Mouse (Mus musculus) liver, adult 2 months (tissue): ENCODE data around the gene Cyb561d1. TPM values are rescaled to one million over a fixed set of nuclear protein-coding genes. Genes with fewer than 3 reads are reported as not detected.

Experiments used
- DNase-seq: peaks from one replicate; pipeline ENCODE4 v3.0.0-alpha.2; 2011; ENCODE audit warnings: low read depth, low spot score; ENCODE audit errors: extremely low read depth
- H3K27ac ChIP-seq: fragments of 200-500 bp; replicated peaks from 2 replicates; pipeline ENCODE4 v1.5.1; 2012; ENCODE audit warnings: low read depth, mild to moderate bottlenecking, control low read depth, inconsistent platforms, low read length; ENCODE audit not compliant: insufficient read depth
- H3K27me3 ChIP-seq: fragments of 200-500 bp; 2 replicates; pipeline ENCODE4 v1.6.1; 2012; ENCODE audit warnings: mild to moderate bottlenecking, moderate library complexity, low read length, inconsistent platforms; ENCODE audit not compliant: control insufficient read depth, insufficient read depth
- H3K36me3 ChIP-seq: fragments of 200-500 bp; 2 replicates; pipeline ENCODE4 v1.6.1; 2012; ENCODE audit warnings: low read length, inconsistent platforms; ENCODE audit not compliant: control insufficient read depth, insufficient read depth
- H3K4me1 ChIP-seq: fragments of 200-500 bp; 2 replicates; pipeline ENCODE4 v1.6.1; 2011; ENCODE audit warnings: low read length; ENCODE audit not compliant: control insufficient read depth, insufficient read depth
- H3K4me3 ChIP-seq: fragments of 200-500 bp; 2 replicates; pipeline ENCODE4 v1.5.1; 2011; ENCODE audit warnings: low read depth, mild to moderate bottlenecking, control low read depth, low read length, moderate library complexity; ENCODE audit not compliant: insufficient read depth
- H3K79me2 ChIP-seq: fragments of 200-500 bp; 2 replicates; pipeline ENCODE4 v1.6.1; 2012; ENCODE audit warnings: inconsistent platforms, mild to moderate bottlenecking, low read length, moderate library complexity; ENCODE audit not compliant: control insufficient read depth, insufficient read depth
- H3K9ac ChIP-seq: fragments of 200-500 bp; 2 replicates; pipeline ENCODE4 v1.6.1; 2012; ENCODE audit warnings: low read depth, mild to moderate bottlenecking, control low read depth, inconsistent platforms, low read length
- CTCF ChIP-seq: fragments of 200-500 bp; IDR thresholded peaks from 2 replicates; pipeline ENCODE4 v1.5.1; 2011; ENCODE audit warnings: low read depth, low read length, control low read depth
- POLR2A ChIP-seq: fragments of 200-500 bp; IDR thresholded peaks from 2 replicates; pipeline ENCODE4 v1.6.1; 2011; ENCODE audit warnings: low read length, control low read depth; ENCODE audit not compliant: insufficient read depth; ENCODE audit errors: extremely low read depth
- WGBS: fragments of 180-500 bp; shearing (Covaris S2); methylation state at CpG from one replicate; pipeline ENCODE4 v1.1.7; 2018; 5-methylcytosine and 5-hydroxymethylcytosine counted together
- polyA plus RNA-seq: library from polyadenylated mRNA; depleted of rRNA; stranded (reverse); fragments of >200 nt; gene quantifications from 2 replicates; pipeline ENCODE4 v1.2.3, GENCODE M21; 2012
- total RNA-seq: library from RNA; depleted of rRNA; stranded (reverse); fragments of >200 nt; gene quantifications from 2 replicates; pipeline ENCODE4 v1.2.3, GENCODE M21; 2014

Cyb561d1 gene
- total and polyA plus RNA-seq, 2 experiments: 2.4 to 4.1 TPM

DNA sequence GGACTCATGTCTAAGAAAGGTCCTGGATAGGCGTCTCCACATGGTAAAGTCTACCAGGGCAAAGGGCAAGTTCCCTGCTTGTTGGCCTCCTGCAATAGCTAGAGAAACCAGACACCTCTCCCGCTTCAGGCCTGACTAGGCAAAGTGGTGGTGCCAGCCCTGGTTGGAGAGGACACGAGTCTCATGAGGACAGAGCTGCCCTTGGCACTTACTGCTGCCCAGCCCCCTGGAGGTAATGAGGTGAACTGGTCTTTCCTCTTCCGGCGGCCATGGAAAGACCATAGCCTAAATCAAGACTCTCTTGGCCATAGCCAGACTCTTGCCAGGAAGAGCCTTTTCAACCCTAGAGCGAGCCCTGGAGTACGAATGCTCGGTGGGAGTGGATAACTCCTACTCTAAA is 11.4 kb upstream of the Cyb561d1 start:
- no peaks in the 10 kb centered on the region; the same call in 1 of the 2 replicates for H3K79me2 ChIP-seq
- no peak overlapping the region for H3K4me3 ChIP-seq
- no peak overlapping the region for H3K9ac ChIP-seq
- TF ChIP-seq CTCF: no peak
- no peak for TF ChIP-seq POLR2A
- no peak for DNase-seq
- H3K36me3 ChIP-seq: no peaks in the 10 kb centered on the region
- peaks cover 4% of the 10 kb centered on the region; the same call in 1 of the 2 replicates for H3K4me1 ChIP-seq
- H3K27ac ChIP-seq: no peak overlapping the region
- WGBS: 91% methylated on average over 8 of the region's 8 CpGs
- H3K27me3 ChIP-seq: 0 out of 2 replicates have a peak, but pooled peaks cover 2% of the 10 kb centered on the region

DNA sequence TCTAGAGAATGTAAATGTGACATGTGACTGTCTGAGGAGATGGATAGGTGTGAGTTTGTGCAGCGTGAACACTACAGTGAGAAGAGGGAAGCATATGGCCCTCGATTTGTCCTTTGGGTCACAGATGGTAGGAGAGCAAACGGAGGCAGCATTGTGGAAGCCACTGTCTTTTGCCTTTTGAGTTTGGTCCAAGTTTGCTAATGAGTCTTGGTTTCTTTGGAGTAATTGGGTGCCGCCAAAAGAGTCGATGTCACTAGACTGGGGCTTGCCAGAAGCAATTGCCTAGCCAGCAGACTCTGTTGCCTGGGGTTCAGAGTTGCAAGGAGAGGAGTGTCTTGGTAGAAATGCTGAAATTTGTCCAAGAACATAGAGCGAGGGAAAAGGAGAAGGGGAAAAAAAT is 10.8 kb upstream of the Cyb561d1 start:
- no peak for DNase-seq
- peaks cover 4% of the 10 kb centered on the region; the same call in 1 of the 2 replicates for H3K4me1 ChIP-seq
- WGBS: 92% methylated on average over 6 of the region's 6 CpGs
- no peak overlapping the region for H3K27ac ChIP-seq
- TF ChIP-seq POLR2A (no peak), CTCF (no peak)
- no peaks in the 10 kb centered on the region for H3K36me3 ChIP-seq
- H3K27me3 ChIP-seq: 0 out of 2 replicates have a peak, but pooled peaks cover 2% of the 10 kb centered on the region
- H3K79me2 ChIP-seq: no peaks in the 10 kb centered on the region; the same call in 1 of the 2 replicates
- no peak overlapping the region for H3K4me3 ChIP-seq
- no peak overlapping the region for H3K9ac ChIP-seq

DNA sequence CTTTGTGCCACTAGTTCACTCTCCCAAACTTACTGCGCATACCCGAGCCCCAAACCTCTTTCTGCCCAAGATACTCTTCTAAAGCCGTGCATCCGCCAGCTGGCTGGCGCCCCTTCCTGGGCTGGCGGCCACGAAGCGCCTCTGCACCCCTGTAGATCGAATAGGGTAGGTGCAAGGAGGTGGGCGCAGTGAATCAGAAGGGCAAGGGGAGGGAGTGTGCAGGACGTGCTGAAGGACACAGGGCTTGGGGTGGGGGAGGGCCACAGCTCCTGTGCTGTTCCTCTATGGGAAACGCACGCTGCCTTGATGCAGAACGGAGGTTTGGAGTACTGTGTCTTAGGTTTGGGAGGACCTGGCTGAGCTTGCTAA is 9.7 kb upstream of the Cyb561d1 start, which contains the start of gene Atxn7l2:
Gene Atxn7l2 (minus strand): TSS at position 164 of the 369 bp plus-strand sequence.
- peaks cover 4% of the 10 kb centered on the region; the same call in 1 of the 2 replicates for H3K4me1 ChIP-seq
- no peaks in the 10 kb centered on the region for H3K27me3 ChIP-seq
- H3K4me3 ChIP-seq: peak within 1 kb of the TSS; percentile 89
- peak within 1 kb of the TSS; percentile 58 for H3K27ac ChIP-seq
- H3K9ac ChIP-seq: peak within 1 kb of the TSS; percentile 88
- DNase-seq: no peak
- H3K36me3 ChIP-seq: no peaks in the 10 kb centered on the region
- TF ChIP-seq CTCF (no peak), POLR2A (no peak)
- no peaks in the 10 kb centered on the region; the same call in 1 of the 2 replicates for H3K79me2 ChIP-seq
- 0% methylated on average over 14 of the region's 14 CpGs for WGBS

DNA sequence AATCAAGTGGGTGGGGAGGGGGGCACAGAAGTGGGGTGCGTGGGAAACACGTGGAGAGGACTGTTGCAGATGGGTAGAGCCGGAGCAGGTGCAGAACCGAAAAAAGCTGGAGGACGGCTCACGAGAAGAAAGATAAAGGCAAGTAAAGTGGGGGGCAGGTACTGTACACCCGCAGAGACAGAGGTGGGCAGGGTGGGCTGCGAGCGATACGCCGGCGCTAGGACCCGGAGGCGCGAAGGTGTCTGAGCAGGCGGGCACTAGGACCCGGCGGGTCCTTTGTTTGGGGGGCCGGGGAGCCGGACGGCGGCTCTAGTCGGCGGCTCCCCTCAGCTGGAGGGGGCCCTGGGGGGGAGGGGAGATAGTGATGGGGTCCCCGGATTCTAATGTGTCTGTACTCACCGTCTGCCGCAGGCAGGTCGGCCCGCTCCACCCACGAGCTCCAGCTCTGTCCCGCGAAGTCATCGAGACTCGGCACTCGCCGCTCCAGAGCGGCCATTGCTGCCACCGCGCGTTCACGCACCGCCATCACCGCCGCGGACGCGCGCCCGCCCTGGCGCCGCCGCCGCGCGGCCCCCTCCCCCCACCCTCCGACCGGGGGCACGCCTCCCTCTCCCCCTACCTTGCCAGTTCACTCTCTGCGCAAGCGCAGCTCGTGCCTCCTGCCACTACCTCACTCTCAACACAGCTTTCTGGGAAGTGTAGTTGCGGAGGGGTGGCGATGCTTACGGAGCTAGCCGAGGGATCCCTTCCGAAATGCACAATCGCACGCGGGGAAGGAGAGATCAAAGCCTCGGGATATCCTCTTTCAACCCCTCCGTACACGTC is 9.1 kb upstream of the Cyb561d1 start:
- peak; percentile 86 for DNase-seq
- Histone ChIP-seq H3K4me3 (peak overlapping the region; percentile 89), H3K36me3 (no peaks in the 10 kb centered on the region), H3K27ac (peak overlapping the region; percentile 58), H3K79me2 (no peaks in the 10 kb centered on the region; the same call in 1 of the 2 replicates), H3K27me3 (no peaks in the 10 kb centered on the region), H3K9ac (peak overlapping the region; percentile 88), H3K4me1 (peaks cover 4% of the 10 kb centered on the region; the same call in 1 of the 2 replicates)
- 1% methylated on average over 68 of the region's 72 CpGs for WGBS
- no peak for TF ChIP-seq CTCF
- TF ChIP-seq POLR2A: peak; percentile 25

DNA sequence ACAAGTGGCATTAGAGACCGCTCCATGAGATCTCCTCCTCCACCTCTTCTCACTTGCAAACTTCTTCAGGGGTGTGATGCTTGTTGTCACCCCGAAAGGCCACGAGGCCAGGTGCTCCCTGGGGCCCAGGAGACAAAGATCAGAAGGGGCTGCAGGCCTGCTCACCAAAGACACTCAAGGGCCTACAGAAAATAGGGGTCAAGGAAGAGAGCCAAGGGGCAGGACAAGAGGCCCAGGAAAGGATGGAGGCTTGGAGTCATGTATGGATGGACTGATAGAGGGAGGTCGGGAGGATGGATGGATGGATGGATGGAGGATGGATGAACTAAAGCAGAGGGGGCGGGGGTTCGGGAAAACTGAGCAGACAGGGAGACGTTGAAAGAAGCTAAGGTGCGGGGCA is 8.5 kb upstream of the Cyb561d1 start:
- TF ChIP-seq CTCF: no peak
- TF ChIP-seq POLR2A: no peak
- no peaks in the 10 kb centered on the region for H3K36me3 ChIP-seq
- no peak overlapping the region; the same call in 1 of the 2 replicates for H3K4me3 ChIP-seq
- DNase-seq: no peak
- peaks cover 4% of the 10 kb centered on the region; the same call in 1 of the 2 replicates for H3K4me1 ChIP-seq
- H3K79me2 ChIP-seq: no peaks in the 10 kb centered on the region; the same call in 1 of the 2 replicates
- 32% methylated on average over 8 of the region's 8 CpGs for WGBS
- no peak overlapping the region for H3K27ac ChIP-seq
- no peaks in the 10 kb centered on the region for H3K27me3 ChIP-seq
- peak overlapping the region; percentile 88 for H3K9ac ChIP-seq

DNA sequence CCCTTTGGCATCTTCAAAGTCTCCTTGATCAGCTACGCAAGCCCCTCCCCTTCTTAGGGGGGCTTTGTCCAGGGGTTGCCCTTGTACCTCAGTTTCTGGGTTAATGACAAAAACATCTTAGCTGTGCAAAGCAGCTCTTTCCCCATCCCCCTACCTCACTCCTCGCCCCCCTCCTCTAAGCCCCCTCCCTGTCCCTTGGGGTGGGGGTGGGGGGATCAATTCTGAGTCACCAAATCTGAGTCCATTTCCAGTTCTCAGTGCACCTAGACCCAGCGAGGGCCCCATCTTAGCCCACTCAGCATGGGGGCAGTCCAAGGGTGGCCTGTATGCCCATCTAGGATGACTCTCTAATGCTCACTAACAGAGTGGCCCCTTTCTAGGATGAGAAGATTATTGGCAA is 8.0 kb upstream of the Cyb561d1 start:
- Histone ChIP-seq H3K4me1 (peaks cover 4% of the 10 kb centered on the region; the same call in 1 of the 2 replicates), H3K27me3 (no peaks in the 10 kb centered on the region), H3K27ac (no peak overlapping the region), H3K79me2 (no peaks in the 10 kb centered on the region; the same call in 1 of the 2 replicates), H3K36me3 (no peaks in the 10 kb centered on the region), H3K4me3 (no peak overlapping the region), H3K9ac (no peak overlapping the region)
- DNase-seq: no peak
- TF ChIP-seq CTCF (no peak), POLR2A (no peak)
- 88% methylated on average over 3 of the region's 3 CpGs for WGBS
